ENCODE assay signal across 24 mouse cellular contexts in the genomic region with DNA sequence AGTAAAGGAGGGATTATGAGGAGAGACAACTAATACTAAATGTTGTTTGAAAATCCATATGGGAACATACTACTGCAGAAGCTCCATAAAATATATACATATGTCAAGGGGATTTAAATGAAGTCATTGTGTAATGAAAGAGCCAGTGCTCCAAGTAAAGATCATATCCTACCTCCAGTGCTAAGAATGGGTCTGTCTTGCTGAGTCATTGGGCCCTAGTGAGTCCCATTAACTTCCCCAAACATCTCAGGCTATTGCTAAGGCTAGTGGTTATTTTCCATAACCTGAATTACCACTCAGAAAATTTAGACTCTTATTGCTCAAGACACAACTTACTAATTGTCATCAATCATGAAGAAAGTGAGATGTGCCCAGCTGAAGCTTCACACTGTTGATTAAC.
DNase-seq lines count a peak whose midpoint lies in the region; ATAC-seq and TF ChIP-seq lines count a peak whose summit lies in the region.
"Had no signal": no experiment of that assay in that cellular context is flagged by ENCODE, and none has a peak within 500 bp of the region (broad histone marks: within the 10 kb centered on the region; RNA-seq: fewer than 3 reads in every experiment).

No protein-coding gene starts in this region.

- H3K4me3 ChIP-seq in CH12.LX (replicated peaks in 1 of 3; ENCODE audit: low read depth in 2 of 3, low read length in 2 of 3, poor library complexity in 1 of 3) (no peak overlapping the region), MEL (ENCODE audit: control insufficient read depth in 1 of 2, insufficient read depth in 1 of 2, low read depth in 2 of 2, low read length in 2 of 2) (no peak overlapping the region)
- no peak overlapping the region for H3K4me3 ChIP-seq in bone marrow macrophage, adult 2 months (ENCODE audit: insufficient read depth, low read length)
- H3K4me3 ChIP-seq in forebrain, embryonic 14.5 days (ENCODE audit: low read depth, low read length), result no peak overlapping the region
- H3K4me3 ChIP-seq: embryonic facial prominence, embryonic 10.5 days; embryonic facial prominence, embryonic 12.5 days; forebrain, embryonic 13.5 days had no signal

- H3K79me2 ChIP-seq in CH12.LX (replicated peaks; ENCODE audit: control insufficient read depth, extremely low read depth, insufficient read depth, poor library complexity, severe bottlenecking), result no peaks in the 10 kb centered on the region
- no peaks in the 10 kb centered on the region for H3K79me2 ChIP-seq in MEL (ENCODE audit: control insufficient read depth, insufficient read depth, low read length, poor library complexity)

- no peak for TF ChIP-seq POLR2A in CH12.LX (IDR thresholded peaks at IDR 0.05; ENCODE audit: low read depth, low read length)
- no peak for TF ChIP-seq POLR2A in MEL (IDR thresholded peaks at IDR 0.05; ENCODE audit: control insufficient read depth in 1 of 2, insufficient read depth in 1 of 2, low read depth in 1 of 2, low read length in 2 of 2, poor library complexity in 1 of 2)
- no peak for TF ChIP-seq POLR2A in bone marrow macrophage, adult 2 months (IDR thresholded peaks at IDR 0.05; ENCODE audit: borderline replicate concordance, low read depth, low read length)

- no peaks in the 10 kb centered on the region for H3K27me3 ChIP-seq in CH12.LX (replicated peaks)
- H3K27me3 ChIP-seq in MEL (ENCODE audit: control insufficient read depth in 1 of 2, insufficient read depth in 2 of 2, low read length in 2 of 2), result no peaks in the 10 kb centered on the region
- H3K27me3 ChIP-seq in forebrain, embryonic 14.5 days (replicated peaks; ENCODE audit: control insufficient read depth, insufficient read depth, low read length), result no peaks in the 10 kb centered on the region
- H3K27me3 ChIP-seq: embryonic facial prominence, embryonic 12.5 days; forebrain, embryonic 13.5 days; Patski had no signal

- ATAC-seq in forebrain, embryonic 14.5 days, result no peak
- no peak for ATAC-seq in megakaryocyte-erythroid progenitor cell, adult 5-6 weeks (replicated peaks; ENCODE audit: low FRiP score, low TSS enrichment, poor library complexity, severe bottlenecking)
- ATAC-seq: activated CD4-positive, CD25-positive, alpha-beta regulatory T cell, adult 4 months; CD4-positive, CD25-positive, alpha-beta regulatory T cell, adult 4 months; forebrain, embryonic 13.5 days; forebrain, embryonic 16.5 days; Patski had no signal

- TF ChIP-seq EP300 in CH12.LX (IDR thresholded peaks at IDR 0.05; ENCODE audit: low read length) (no peak), MEL (IDR thresholded peaks at IDR 0.05; ENCODE audit: low read depth in 1 of 2, low read length in 2 of 2) (peak; percentile 13 to 62; a peak in 2 of 4 replicates)

- TF ChIP-seq CTCF in CH12.LX (conservative IDR thresholded peaks at IDR 0.05 in 1 of 2, IDR thresholded peaks at IDR 0.05 in 1 of 2; ENCODE audit: low read depth in 2 of 2, low read length in 2 of 2) (no peak), MEL (IDR thresholded peaks at IDR 0.05 in 2 of 3, conservative IDR thresholded peaks at IDR 0.05 in 1 of 3; ENCODE audit: control insufficient read depth in 1 of 3, insufficient read depth in 1 of 3, low read depth in 2 of 3, low read length in 3 of 3, poor library complexity in 1 of 3, severe bottlenecking in 1 of 3) (no peak)
- no peak for TF ChIP-seq CTCF in bone marrow macrophage, adult 2 months (IDR thresholded peaks at IDR 0.05; ENCODE audit: low read depth, low read length)

- H3K27ac ChIP-seq in CH12.LX (ENCODE audit: insufficient read depth, low read depth), result no peak overlapping the region
- H3K27ac ChIP-seq in MEL (ENCODE audit: control insufficient read depth, low read depth, low read length), result no peak overlapping the region
- H3K27ac ChIP-seq in bone marrow macrophage, adult 2 months (ENCODE audit: insufficient read depth, low read depth, low read length), result 0 out of 2 replicates have a peak overlapping the region, but pooled peaks have one; percentile 38
- H3K27ac ChIP-seq in forebrain, embryonic 14.5 days (ENCODE audit: low read depth, low read length), result no peak overlapping the region
- H3K27ac ChIP-seq: embryonic facial prominence, embryonic 10.5 days; embryonic facial prominence, embryonic 12.5 days; forebrain, embryonic 13.5 days had no signal

- TF ChIP-seq RAD21 in CH12.LX (IDR thresholded peaks at IDR 0.05; ENCODE audit: low read depth, low read length), result no peak
- no peak for TF ChIP-seq RAD21 in MEL (IDR thresholded peaks at IDR 0.05; ENCODE audit: low read depth, low read length)

- H3K9ac ChIP-seq in CH12.LX (ENCODE audit: insufficient read depth, low read depth) (no peak overlapping the region), MEL (ENCODE audit: control insufficient read depth, low read depth, low read length, poor library complexity, severe bottlenecking) (no peak overlapping the region)
- H3K9ac ChIP-seq in forebrain, embryonic 14.5 days (ENCODE audit: low read length), result no peak overlapping the region
- H3K9ac ChIP-seq: embryonic facial prominence, embryonic 12.5 days; forebrain, embryonic 13.5 days had no signal

- H3K4me1 ChIP-seq in CH12.LX (ENCODE audit: control insufficient read depth in 1 of 2, insufficient read depth in 2 of 2), result no peaks in the 10 kb centered on the region; a peak in 1 of 4 replicates
- H3K4me1 ChIP-seq in MEL (ENCODE audit: control insufficient read depth in 1 of 2, insufficient read depth in 2 of 2, low read length in 2 of 2), result peaks cover 5 to 9% of the 10 kb centered on the region in 2 experiments; a peak in 3 of 4 replicates
- H3K4me1 ChIP-seq in bone marrow macrophage, adult 2 months (ENCODE audit: control insufficient read depth, insufficient read depth, low read length), result peaks cover 7% of the 10 kb centered on the region; the same call in 1 of the 2 replicates
- peaks cover 2% of the 10 kb centered on the region; the same call in 1 of the 2 replicates for H3K4me1 ChIP-seq in forebrain, embryonic 14.5 days (ENCODE audit: control insufficient read depth, insufficient read depth, low read length)
- H3K4me1 ChIP-seq: embryonic facial prominence, embryonic 12.5 days had no signal

- DNase-seq in 416B (ENCODE audit: low read depth), result peak; percentile 49
- DNase-seq in CH12.LX (ENCODE audit: extremely low read depth), result peak; percentile 9
- DNase-seq in MEL (ENCODE audit: low read depth, low spot score), result peak; percentile 81
- no peak for DNase-seq in forebrain, embryonic 14.5 days (ENCODE audit: low spot score)
- DNase-seq in gastrocnemius, postnatal 25 days, result no peak
- DNase-seq in ovary, postnatal 10 days (ENCODE audit: low spot score), result no peak
- DNase-seq: adrenal gland, adult 8-10 months; adrenal gland, postnatal 14 days; adrenal gland, postnatal 36 days; B cell, adult 2 months; cerebellum, adult 11-12 months; cerebellum, adult 2 months; cerebellum, adult 9-10 months; cerebellum, postnatal 10 days; cerebellum, postnatal 25 days had no signal

- dilution Hi-C loops in CH12.LX (cut with MboI; ENCODE audit: extremely low pct_ligation_motif_present, extremely low pct_unique_long_range_greater_than_20kb, low sequenced_read_pairs), result no loop called here

- no peak overlapping the region for H3K4me2 ChIP-seq in CH12.LX (ENCODE audit: insufficient read depth, low read depth, poor library complexity, severe bottlenecking)
- no peak overlapping the region for H3K4me2 ChIP-seq in forebrain, embryonic 14.5 days (ENCODE audit: low read length)
- H3K4me2 ChIP-seq: embryonic facial prominence, embryonic 12.5 days; forebrain, embryonic 13.5 days had no signal

- no peaks in the 10 kb centered on the region for H3K36me3 ChIP-seq in CH12.LX (replicated peaks in 1 of 2; ENCODE audit: control insufficient read depth in 1 of 2, insufficient read depth in 1 of 2, low read length in 1 of 2)
- peaks cover 0 to 16% of the 10 kb centered on the region in 2 experiments; a peak in 2 of 4 replicates for H3K36me3 ChIP-seq in MEL (ENCODE audit: control insufficient read depth in 1 of 2, insufficient read depth in 2 of 2, low read length in 2 of 2)
- no peaks in the 10 kb centered on the region for H3K36me3 ChIP-seq in forebrain, embryonic 14.5 days (ENCODE audit: control insufficient read depth, insufficient read depth, low read length)
- H3K36me3 ChIP-seq: embryonic facial prominence, embryonic 10.5 days; embryonic facial prominence, embryonic 12.5 days had no signal

- in situ Hi-C loops in CH12.LX (cut with MboI; ENCODE audit: low pct_ligation_motif_present, low pct_unique_long_range_greater_than_20kb, low sequenced_read_pairs), result no loop called here

- H3K9me3 ChIP-seq in CH12.LX (replicated peaks; ENCODE audit: low read length), result no peaks in the 10 kb centered on the region
- no peaks in the 10 kb centered on the region for H3K9me3 ChIP-seq in MEL (replicated peaks; ENCODE audit: insufficient read depth, low read length)
- no peaks in the 10 kb centered on the region for H3K9me3 ChIP-seq in forebrain, embryonic 14.5 days (replicated peaks; ENCODE audit: control insufficient read depth, low read length)
- H3K9me3 ChIP-seq: embryonic facial prominence, embryonic 10.5 days; embryonic facial prominence, embryonic 12.5 days; forebrain, embryonic 13.5 days had no signal

TF ChIP-seq in CH12.LX, 34 proteins besides CTCF, POLR2A, EP300 and RAD21 (continues in another document):
- TF ChIP-seq ZC3H11A (IDR thresholded peaks at IDR 0.05; ENCODE audit: low read depth, low read length) (no peak), SMC3 (IDR thresholded peaks at IDR 0.05; ENCODE audit: low read depth, low read length) (no peak), IRF4 (IDR thresholded peaks at IDR 0.05; ENCODE audit: low read depth, low read length) (no peak), HCFC1 (IDR thresholded peaks at IDR 0.05; ENCODE audit: low read depth, low read length) (no peak), NRF1 (IDR thresholded peaks at IDR 0.05; ENCODE audit: low read depth, low read length) (no peak), USF1 (IDR thresholded peaks at IDR 0.05; ENCODE audit: low read depth, low read length) (no peak), ELF1 (IDR thresholded peaks at IDR 0.05; ENCODE audit: low read depth, low read length) (no peak), ZMIZ1 (IDR thresholded peaks at IDR 0.05; ENCODE audit: low read depth, low read length) (no peak), MAZ (IDR thresholded peaks at IDR 0.05; ENCODE audit: low read depth, low read length) (no peak)

TF ChIP-seq in MEL, 35 proteins besides CTCF, POLR2A, EP300 and RAD21:
- TF ChIP-seq GABPA (IDR thresholded peaks at IDR 0.05; ENCODE audit: low read depth, low read length) (peak; percentile 77), ETS1 (IDR thresholded peaks at IDR 0.05; ENCODE audit: low read depth, low read length) (peak; percentile 55), MXI1 (IDR thresholded peaks at IDR 0.05; ENCODE audit: low read depth, low read length) (peak; percentile 22; the same call in 1 of the 2 replicates), BHLHE40 (IDR thresholded peaks at IDR 0.05; ENCODE audit: borderline replicate concordance, low read depth, low read length) (no peak), USF2 (IDR thresholded peaks at IDR 0.05; ENCODE audit: borderline replicate concordance in 1 of 2, insufficient read depth in 1 of 2, low read depth in 1 of 2, low read length in 2 of 2) (no peak), NELFE (IDR thresholded peaks at IDR 0.05; ENCODE audit: low read depth, low read length) (no peak), POLR2AphosphoS2 (IDR thresholded peaks at IDR 0.05; ENCODE audit: low read length) (no peak), RCOR1 (IDR thresholded peaks at IDR 0.05; ENCODE audit: low read depth, low read length) (peak; percentile 36; the same call in 1 of the 2 replicates)

Comparison
In these comparisons a context has a peak if more than half of its experiments do, and no peak if none do; other contexts are left out.
1. DNase-seq: peak in 416B (single experiment), CH12.LX (single experiment) and MEL (single experiment); none in forebrain, embryonic 14.5 days (single experiment), gastrocnemius, postnatal 25 days (single experiment) and ovary, postnatal 10 days (single experiment).